21 mouse cellular contexts compared by ENCODE assay signal in the genomic region with DNA sequence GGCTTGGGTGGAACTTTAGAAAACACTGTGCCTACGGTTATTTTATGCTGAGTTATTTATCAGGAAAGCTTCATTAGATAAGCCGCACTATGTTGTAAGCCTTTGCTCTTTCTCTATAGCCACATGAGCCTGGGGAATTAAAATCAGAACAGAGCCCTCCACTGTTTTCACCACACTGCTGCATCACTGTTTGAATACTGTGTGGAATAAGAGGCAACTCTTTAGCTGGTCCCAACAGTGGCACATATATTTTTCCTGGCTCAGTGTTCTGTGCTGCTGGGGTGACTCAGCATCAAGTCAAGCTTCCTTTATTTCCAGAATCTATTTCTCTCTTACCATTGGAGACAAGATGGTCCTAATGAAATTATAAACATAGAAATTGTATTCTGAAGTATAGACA.
DNase-seq lines count a peak whose midpoint lies in the region; ATAC-seq and TF ChIP-seq lines count a peak whose summit lies in the region.
"Had no signal": no experiment of that assay in that cellular context is flagged by ENCODE, and none has a peak within 500 bp of the region (broad histone marks: within the 10 kb centered on the region; RNA-seq: fewer than 3 reads in every experiment).

No protein-coding gene starts in this region.

- H3K36me3 ChIP-seq in forebrain, postnatal 0 days (ENCODE audit: insufficient read depth), result no peaks in the 10 kb centered on the region
- no peaks in the 10 kb centered on the region for H3K36me3 ChIP-seq in forebrain, embryonic 12.5 days (replicated peaks)
- no peaks in the 10 kb centered on the region for H3K36me3 ChIP-seq in heart, embryonic 14.5 days (ENCODE audit: control insufficient read depth, insufficient read depth, low read length)
- H3K36me3 ChIP-seq in embryonic facial prominence, embryonic 10.5 days (replicated peaks), result no peaks in the 10 kb centered on the region
- H3K36me3 ChIP-seq in kidney, adult 2 months (ENCODE audit: control insufficient read depth, insufficient read depth, low read length), result no peaks in the 10 kb centered on the region
- H3K36me3 ChIP-seq: G1E; limb, embryonic 12.5 days; liver, embryonic 15.5 days; lung, embryonic 15.5 days had no signal

- WGBS in forebrain, postnatal 0 days, result 68% methylated on average over 2 of the region's 2 CpGs
- WGBS in forebrain, embryonic 12.5 days, result 90% methylated on average over 2 of the region's 2 CpGs
- 57% methylated on average over 2 of the region's 2 CpGs for WGBS in heart, embryonic 14.5 days
- WGBS in embryonic facial prominence, embryonic 10.5 days, result 89% methylated on average over 2 of the region's 2 CpGs
- WGBS in kidney, adult 2 months, result 85% methylated on average over 2 of the region's 2 CpGs

- 0 out of 2 replicates have a peak, but pooled peaks cover 5% of the 10 kb centered on the region for H3K4me1 ChIP-seq in forebrain, postnatal 0 days (ENCODE audit: insufficient read depth)
- no peaks in the 10 kb centered on the region for H3K4me1 ChIP-seq in forebrain, embryonic 12.5 days
- H3K4me1 ChIP-seq in heart, embryonic 14.5 days (ENCODE audit: control insufficient read depth in 2 of 2, insufficient read depth in 2 of 2, low read length in 2 of 2), result no peaks in the 10 kb centered on the region; a peak in 2 of 4 replicates
- peaks cover 12% of the 10 kb centered on the region for H3K4me1 ChIP-seq in embryonic facial prominence, embryonic 10.5 days
- H3K4me1 ChIP-seq in kidney, adult 2 months (ENCODE audit: control insufficient read depth, insufficient read depth, low read length), result no peaks in the 10 kb centered on the region
- H3K4me1 ChIP-seq: liver, embryonic 15.5 days; lung, embryonic 15.5 days had no signal

- no peak overlapping the region for H3K4me2 ChIP-seq in forebrain, postnatal 0 days (ENCODE audit: low read depth)
- H3K4me2 ChIP-seq in forebrain, embryonic 12.5 days, result no peak overlapping the region
- H3K4me2 ChIP-seq in heart, embryonic 14.5 days (ENCODE audit: low read length), result peak overlapping the region; percentile 35; the same call in 1 of the 2 replicates
- H3K4me2 ChIP-seq: hindbrain, embryonic 14.5 days; limb, embryonic 12.5 days; liver, embryonic 15.5 days; lung, embryonic 15.5 days; midbrain, embryonic 11.5 days had no signal

- TF ChIP-seq CTCF in forebrain, postnatal 0 days (IDR thresholded peaks at IDR 0.05; ENCODE audit: low read depth), result no peak
- TF ChIP-seq CTCF in kidney, adult 2 months (conservative IDR thresholded peaks at IDR 0.05; ENCODE audit: insufficient read depth, insufficient read length, low read depth, low read length), result no peak

- H3K9me3 ChIP-seq in forebrain, postnatal 0 days (ENCODE audit: low read length), result no peaks in the 10 kb centered on the region
- H3K9me3 ChIP-seq in forebrain, embryonic 12.5 days, result no peaks in the 10 kb centered on the region
- no peaks in the 10 kb centered on the region for H3K9me3 ChIP-seq in heart, embryonic 14.5 days (ENCODE audit: control insufficient read depth, low read length)
- no peaks in the 10 kb centered on the region for H3K9me3 ChIP-seq in embryonic facial prominence, embryonic 10.5 days
- H3K9me3 ChIP-seq: limb, embryonic 12.5 days; liver, embryonic 15.5 days; lung, embryonic 15.5 days had no signal

- H3K27ac ChIP-seq in forebrain, postnatal 0 days (ENCODE audit: low read depth, low read length), result no peak overlapping the region
- H3K27ac ChIP-seq in forebrain, embryonic 12.5 days, result no peak overlapping the region
- no peak overlapping the region for H3K27ac ChIP-seq in heart, embryonic 14.5 days (replicated peaks in 1 of 2; ENCODE audit: control insufficient read depth in 1 of 2, insufficient read depth in 1 of 2, low read depth in 2 of 2, low read length in 2 of 2)
- H3K27ac ChIP-seq in embryonic facial prominence, embryonic 10.5 days (replicated peaks), result peak overlapping the region; percentile 40
- no peak overlapping the region for H3K27ac ChIP-seq in kidney, adult 2 months (ENCODE audit: insufficient read depth, low read depth, low read length)
- H3K27ac ChIP-seq: hindbrain, embryonic 14.5 days; limb, embryonic 12.5 days; liver, embryonic 15.5 days; lung, embryonic 15.5 days had no signal

- DNase-seq in forebrain, postnatal 0 days, result no peak
- DNase-seq in heart, postnatal 10 days, result no peak
- peak; percentile 14 to 54 for DNase-seq in left cerebral cortex, postnatal 25 days (ENCODE audit: low spot score in 2 of 2)
- no peak for DNase-seq in left cerebral cortex, adult 8-10 months (ENCODE audit: low spot score in 2 of 2)
- no peak for DNase-seq in embryonic facial prominence, embryonic 10.5 days (ENCODE audit: low spot score)
- DNase-seq in kidney, adult 2 months, result no peak
- DNase-seq: adrenal gland, adult 8-10 months; cerebellum, adult 8-10 months; cerebellum, postnatal 25 days; gastrocnemius, postnatal 10 days; kidney, postnatal 25 days; lung, postnatal 36 days had no signal

- no peak overlapping the region for H3K4me3 ChIP-seq in forebrain, postnatal 0 days (ENCODE audit: low read depth, low read length)
- no peak overlapping the region for H3K4me3 ChIP-seq in forebrain, embryonic 12.5 days (replicated peaks)
- H3K4me3 ChIP-seq in heart, embryonic 14.5 days (ENCODE audit: control insufficient read depth in 1 of 2, insufficient read depth in 1 of 2, low read depth in 1 of 2, low read length in 2 of 2), result no peak overlapping the region
- no peak overlapping the region for H3K4me3 ChIP-seq in embryonic facial prominence, embryonic 10.5 days
- no peak overlapping the region for H3K4me3 ChIP-seq in kidney, adult 2 months (ENCODE audit: insufficient read depth, low read depth, low read length)
- H3K4me3 ChIP-seq: limb, embryonic 12.5 days; liver, embryonic 15.5 days; lung, embryonic 15.5 days had no signal

- H3K9ac ChIP-seq in forebrain, postnatal 0 days, result no peak overlapping the region
- H3K9ac ChIP-seq in forebrain, embryonic 12.5 days, result no peak overlapping the region
- H3K9ac ChIP-seq in heart, embryonic 14.5 days (ENCODE audit: low read length), result no peak overlapping the region
- H3K9ac ChIP-seq: hindbrain, embryonic 14.5 days; limb, embryonic 12.5 days; liver, embryonic 15.5 days; lung, embryonic 15.5 days had no signal

- intact Hi-C loops in heart, postnatal 10 days (cut with DNase I), result no loop called here
- intact Hi-C loops in left cerebral cortex, postnatal 25 days (cut with DNase I), result loop anchor here (10.0 kb wide), 1 partner anchor 368 kb away; no protein-coding TSS in a partner anchor

- no peaks in the 10 kb centered on the region for H3K27me3 ChIP-seq in forebrain, postnatal 0 days (ENCODE audit: insufficient read depth, low read length)
- H3K27me3 ChIP-seq in forebrain, embryonic 12.5 days, result no peaks in the 10 kb centered on the region
- H3K27me3 ChIP-seq in heart, embryonic 14.5 days (ENCODE audit: control insufficient read depth, insufficient read depth, low read length), result no peaks in the 10 kb centered on the region
- H3K27me3 ChIP-seq in embryonic facial prominence, embryonic 10.5 days (replicated peaks; ENCODE audit: low read depth, poor library complexity, severe bottlenecking), result no peaks in the 10 kb centered on the region
- H3K27me3 ChIP-seq in kidney, adult 2 months (replicated peaks; ENCODE audit: control insufficient read depth, insufficient read depth, low read length), result no peaks in the 10 kb centered on the region
- H3K27me3 ChIP-seq: limb, embryonic 12.5 days; liver, embryonic 15.5 days; lung, embryonic 15.5 days had no signal

- TF ChIP-seq POLR2A in kidney, adult 2 months (IDR thresholded peaks at IDR 0.05; ENCODE audit: low read depth, low read length), result no peak

- peak; percentile 52; the same call in 1 of the 2 replicates for ATAC-seq in forebrain, postnatal 0 days
- no peak for ATAC-seq in forebrain, embryonic 12.5 days (ENCODE audit: low FRiP score)
- no peak for ATAC-seq in heart, embryonic 14.5 days (ENCODE audit: insufficient number of reproducible peaks, insufficient read depth, low FRiP score, low read depth)
- ATAC-seq: intestine, postnatal 0 days had no signal

Comparison
In these comparisons a context has a peak if more than half of its experiments do, and no peak if none do; other contexts are left out.
1. DNase-seq: peak in left cerebral cortex, postnatal 25 days (2 of 2); none in forebrain, postnatal 0 days (single experiment), heart, postnatal 10 days (0 of 2), left cerebral cortex, adult 8-10 months (0 of 2), embryonic facial prominence, embryonic 10.5 days (single experiment) and kidney, adult 2 months (single experiment).